Mouse (Mus musculus): ENCODE results near the gene Pgf. TPM values are rescaled to one million over a fixed set of nuclear protein-coding genes. Genes with fewer than 3 reads are reported as not detected.
A peak's percentile ranks its signal among the peaks of the same experiment; 100 is the strongest.

The Pgf gene
- polyA plus RNA-seq, 1 experiment from 2014 or later: 14.9 TPM

GRCm38 (mm10) chr12:85182345-85182643 is 4.7 kb upstream of the Pgf start:
- Histone ChIP-seq H3K4me3 (replicated peaks; ENCODE audit: low read length) (no peak overlapping the region), H3K36me3 (ENCODE audit: control insufficient read depth, insufficient read depth, low read length) (no peaks in the 10 kb centered on the region), H3K27me3 (ENCODE audit: control insufficient read depth, insufficient read depth, low read length) (no peaks in the 10 kb centered on the region), H3K9me3 (replicated peaks; ENCODE audit: control insufficient read depth, low read length) (no peaks in the 10 kb centered on the region), H3K9ac (ENCODE audit: low read length) (no peak overlapping the region), H3K27ac (ENCODE audit: low read length) (no peak overlapping the region), H3K4me2 (ENCODE audit: low read depth, low read length) (0 out of 2 replicates have a peak overlapping the region, but pooled peaks have one; percentile 2), H3K4me1 (ENCODE audit: control insufficient read depth, insufficient read depth, low read length) (peaks cover 21% of the 10 kb centered on the region)
- 24% methylated on average over 8 of the region's 8 CpGs for WGBS
- ATAC-seq (ENCODE audit: insufficient read depth, low FRiP score): no peak

GRCm38 (mm10) chr12:85181475-85182344 is 4.1 kb upstream of the Pgf start:
- peaks cover 24% of the 10 kb centered on the region for H3K4me1 ChIP-seq (ENCODE audit: control insufficient read depth, insufficient read depth, low read length)
- ATAC-seq (ENCODE audit: insufficient read depth, low FRiP score): no peak
- H3K4me3 ChIP-seq (replicated peaks; ENCODE audit: low read length): no peak overlapping the region
- WGBS: 17% methylated on average over 17 of the region's 17 CpGs
- H3K4me2 ChIP-seq (ENCODE audit: low read depth, low read length): 0 out of 2 replicates have a peak overlapping the region, but pooled peaks have one; percentile 2
- no peaks in the 10 kb centered on the region for H3K9me3 ChIP-seq (replicated peaks; ENCODE audit: control insufficient read depth, low read length)
- H3K27me3 ChIP-seq (ENCODE audit: control insufficient read depth, insufficient read depth, low read length): no peaks in the 10 kb centered on the region
- H3K36me3 ChIP-seq (ENCODE audit: control insufficient read depth, insufficient read depth, low read length): no peaks in the 10 kb centered on the region
- H3K9ac ChIP-seq (ENCODE audit: low read length): 0 out of 2 replicates have a peak overlapping the region, but pooled peaks have one; percentile 22
- no peak overlapping the region for H3K27ac ChIP-seq (ENCODE audit: low read length)

GRCm38 (mm10) chr12:85178294-85178693 is 704 bp upstream of the Pgf start:
- ATAC-seq (ENCODE audit: insufficient read depth, low FRiP score): no peak
- no peak overlapping the region for H3K4me2 ChIP-seq (ENCODE audit: low read depth, low read length)
- peaks cover 44% of the 10 kb centered on the region for H3K4me1 ChIP-seq (ENCODE audit: control insufficient read depth, insufficient read depth, low read length)
- no peak overlapping the region for H3K9ac ChIP-seq (ENCODE audit: low read length)
- 76% methylated on average over 2 of the region's 2 CpGs for WGBS
- H3K36me3 ChIP-seq (ENCODE audit: control insufficient read depth, insufficient read depth, low read length): no peaks in the 10 kb centered on the region
- no peaks in the 10 kb centered on the region for H3K27me3 ChIP-seq (ENCODE audit: control insufficient read depth, insufficient read depth, low read length)
- H3K4me3 ChIP-seq (replicated peaks; ENCODE audit: low read length): no peak overlapping the region
- no peaks in the 10 kb centered on the region for H3K9me3 ChIP-seq (replicated peaks; ENCODE audit: control insufficient read depth, low read length)
- no peak overlapping the region for H3K27ac ChIP-seq (ENCODE audit: low read length)

- peak overlapping the region; percentile 85 for H3K4me2 ChIP-seq (ENCODE audit: low read depth, low read length)
- peak overlapping the region; percentile 46 for H3K4me3 ChIP-seq (replicated peaks; ENCODE audit: low read length)
- 2% methylated on average over 32 of the region's 32 CpGs for WGBS
- H3K27me3 ChIP-seq (ENCODE audit: control insufficient read depth, insufficient read depth, low read length): no peaks in the 10 kb centered on the region
- H3K27ac ChIP-seq (ENCODE audit: low read length): no peak overlapping the region
- no peaks in the 10 kb centered on the region for H3K9me3 ChIP-seq (replicated peaks; ENCODE audit: control insufficient read depth, low read length)
- peaks cover 45% of the 10 kb centered on the region for H3K4me1 ChIP-seq (ENCODE audit: control insufficient read depth, insufficient read depth, low read length)
- H3K36me3 ChIP-seq (ENCODE audit: control insufficient read depth, insufficient read depth, low read length): no peaks in the 10 kb centered on the region
- H3K9ac ChIP-seq (ENCODE audit: low read length): peak overlapping the region; percentile 69
- peak; percentile 55; the same call in 1 of the 2 replicates for ATAC-seq (ENCODE audit: insufficient read depth, low FRiP score)
These were observed 605 bp downstream of the Pgf start for GRCm38 (mm10) chr12:85176846-85177523.

- WGBS: 18% methylated on average over 11 of the region's 11 CpGs
- peak overlapping the region; percentile 85 for H3K4me2 ChIP-seq (ENCODE audit: low read depth, low read length)
- H3K9me3 ChIP-seq (replicated peaks; ENCODE audit: control insufficient read depth, low read length): no peaks in the 10 kb centered on the region
- H3K9ac ChIP-seq (ENCODE audit: low read length): peak overlapping the region; percentile 69
- H3K36me3 ChIP-seq (ENCODE audit: control insufficient read depth, insufficient read depth, low read length): no peaks in the 10 kb centered on the region
- H3K27me3 ChIP-seq (ENCODE audit: control insufficient read depth, insufficient read depth, low read length): no peaks in the 10 kb centered on the region
- peak overlapping the region; percentile 46 for H3K4me3 ChIP-seq (replicated peaks; ENCODE audit: low read length)
- peak overlapping the region; percentile 66 for H3K27ac ChIP-seq (ENCODE audit: low read length)
- ATAC-seq (ENCODE audit: insufficient read depth, low FRiP score): peak; percentile 76
- H3K4me1 ChIP-seq (ENCODE audit: control insufficient read depth, insufficient read depth, low read length): peaks cover 41% of the 10 kb centered on the region
These were observed 1.4 kb downstream of the Pgf start for GRCm38 (mm10) chr12:85175926-85176845.

- Histone ChIP-seq H3K4me2 (ENCODE audit: low read depth, low read length) (peak overlapping the region; percentile 85), H3K9me3 (replicated peaks; ENCODE audit: control insufficient read depth, low read length) (no peaks in the 10 kb centered on the region), H3K27ac (ENCODE audit: low read length) (peak overlapping the region; percentile 66), H3K27me3 (ENCODE audit: control insufficient read depth, insufficient read depth, low read length) (no peaks in the 10 kb centered on the region), H3K36me3 (ENCODE audit: control insufficient read depth, insufficient read depth, low read length) (no peaks in the 10 kb centered on the region), H3K9ac (ENCODE audit: low read length) (peak overlapping the region; percentile 69), H3K4me1 (ENCODE audit: control insufficient read depth, insufficient read depth, low read length) (peaks cover 41% of the 10 kb centered on the region), H3K4me3 (replicated peaks; ENCODE audit: low read length) (peak overlapping the region; percentile 46)
- no peak; the same call in 1 of the 2 replicates for ATAC-seq (ENCODE audit: insufficient read depth, low FRiP score)
- WGBS: 29% methylated on average over 16 of the region's 16 CpGs
These were observed 2.4 kb downstream of the Pgf start for GRCm38 (mm10) chr12:85175087-85175675.

GRCm38 (mm10) chr12:85174016-85174415 is 3.6 kb downstream of the Pgf start:
- Histone ChIP-seq H3K27ac (ENCODE audit: low read length) (no peak overlapping the region), H3K36me3 (ENCODE audit: control insufficient read depth, insufficient read depth, low read length) (no peaks in the 10 kb centered on the region), H3K4me2 (ENCODE audit: low read depth, low read length) (no peak overlapping the region), H3K9me3 (replicated peaks; ENCODE audit: control insufficient read depth, low read length) (no peaks in the 10 kb centered on the region), H3K9ac (ENCODE audit: low read length) (no peak overlapping the region), H3K4me3 (replicated peaks; ENCODE audit: low read length) (no peak overlapping the region), H3K4me1 (ENCODE audit: control insufficient read depth, insufficient read depth, low read length) (peaks cover 41% of the 10 kb centered on the region), H3K27me3 (ENCODE audit: control insufficient read depth, insufficient read depth, low read length) (no peaks in the 10 kb centered on the region)
- 60% methylated on average over 7 of the region's 7 CpGs for WGBS
- no peak for ATAC-seq (ENCODE audit: insufficient read depth, low FRiP score)

- no peaks in the 10 kb centered on the region for H3K36me3 ChIP-seq (ENCODE audit: control insufficient read depth, insufficient read depth, low read length)
- no peaks in the 10 kb centered on the region for H3K9me3 ChIP-seq (replicated peaks; ENCODE audit: control insufficient read depth, low read length)
- H3K9ac ChIP-seq (ENCODE audit: low read length): no peak overlapping the region
- H3K27me3 ChIP-seq (ENCODE audit: control insufficient read depth, insufficient read depth, low read length): no peaks in the 10 kb centered on the region
- WGBS: 72% methylated on average over 3 of the region's 3 CpGs
- no peak overlapping the region for H3K4me3 ChIP-seq (replicated peaks; ENCODE audit: low read length)
- H3K4me2 ChIP-seq (ENCODE audit: low read depth, low read length): no peak overlapping the region
- peaks cover 24% of the 10 kb centered on the region for H3K4me1 ChIP-seq (ENCODE audit: control insufficient read depth, insufficient read depth, low read length)
- no peak for ATAC-seq (ENCODE audit: insufficient read depth, low FRiP score)
- H3K27ac ChIP-seq (ENCODE audit: low read length): no peak overlapping the region
These were observed 6.7 kb downstream of the Pgf start for GRCm38 (mm10) chr12:85170948-85171307.
